Mouse (Mus musculus): ENCODE results near the gene Notch3.

The Notch3 gene

DNA sequence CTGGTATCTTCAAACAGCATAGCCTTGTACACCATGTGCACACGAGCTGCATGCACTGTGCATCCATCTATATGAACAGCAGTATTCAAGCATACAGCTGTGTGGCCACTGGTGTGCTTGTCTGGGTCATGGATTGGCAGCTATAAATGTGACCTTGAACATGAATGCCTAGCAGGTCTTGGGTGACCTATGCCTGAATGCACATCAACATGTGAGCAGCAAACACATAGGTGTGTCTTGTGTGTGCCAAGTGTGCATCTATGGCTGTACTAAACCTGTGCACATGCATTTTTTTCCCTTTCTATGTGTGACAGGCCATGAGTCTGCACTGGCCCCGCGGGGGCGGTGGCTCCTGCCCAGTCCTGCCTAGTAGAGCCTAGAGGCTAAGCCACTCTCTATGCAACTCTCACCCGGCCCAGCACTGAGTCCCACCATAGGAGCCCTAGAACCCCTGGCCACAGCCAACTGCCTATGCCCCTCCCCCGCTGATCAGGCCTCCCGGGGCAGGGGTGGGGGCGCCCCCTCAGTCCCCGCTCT, 1.3 kb downstream of the Notch3 start:
- no peak for DNase-seq

DNA sequence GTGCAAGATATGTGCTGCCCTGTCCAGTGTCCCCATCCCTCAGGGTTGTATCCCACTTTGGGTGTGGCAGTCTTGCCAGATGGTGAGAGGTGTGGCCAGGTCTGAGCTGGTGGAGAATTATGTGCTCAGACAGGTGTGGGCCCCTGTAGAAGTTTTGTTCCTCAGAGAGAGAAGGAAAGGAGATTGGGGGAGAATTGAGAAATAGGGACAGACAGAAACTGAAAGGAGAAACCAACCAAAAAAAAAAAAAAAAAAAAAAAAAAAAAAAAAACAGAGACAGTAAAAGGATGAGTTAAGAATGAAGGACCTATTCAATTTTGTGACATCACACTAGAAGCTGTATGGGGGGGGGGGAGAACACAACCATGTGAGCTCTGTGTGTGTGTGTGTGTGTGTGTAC, 1.9 kb downstream of the Notch3 start:
- no peak for DNase-seq

DNA sequence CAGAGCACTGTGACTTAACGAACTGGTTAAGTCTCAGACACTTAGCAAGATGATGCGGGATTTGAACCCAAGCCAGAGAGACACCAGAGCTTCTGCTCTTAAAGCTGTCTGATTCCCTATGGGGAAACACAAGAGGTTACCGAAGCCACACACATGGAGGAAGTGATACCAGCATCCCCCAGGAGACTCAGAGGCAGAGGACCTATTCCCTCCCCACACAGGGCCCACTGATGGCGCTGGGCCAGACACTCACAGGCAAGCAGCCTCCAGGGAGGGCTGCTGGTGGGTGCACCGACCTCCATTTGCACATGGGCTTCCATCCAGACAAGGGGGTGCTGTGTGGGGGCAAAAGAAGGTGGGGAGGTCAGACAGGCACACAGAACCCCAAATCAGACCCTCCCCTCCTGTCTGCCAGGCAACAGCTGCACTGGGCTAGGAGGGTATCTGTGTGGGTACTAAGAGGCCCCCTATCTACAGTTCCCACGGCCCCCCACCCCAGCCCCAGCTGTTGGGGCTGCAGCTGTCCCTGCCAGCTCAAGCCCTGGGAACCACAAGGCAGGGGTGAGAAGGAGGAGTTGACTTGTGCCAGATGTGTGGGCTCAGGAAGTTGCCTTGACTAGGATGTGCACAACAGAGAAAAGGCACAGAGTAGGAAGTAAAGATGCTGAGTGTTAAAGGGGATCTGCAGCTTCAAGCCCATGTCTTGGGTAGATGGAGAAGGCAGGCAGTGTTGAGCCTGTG, 2.6 kb downstream of the Notch3 start:
- no peak for DNase-seq

DNA sequence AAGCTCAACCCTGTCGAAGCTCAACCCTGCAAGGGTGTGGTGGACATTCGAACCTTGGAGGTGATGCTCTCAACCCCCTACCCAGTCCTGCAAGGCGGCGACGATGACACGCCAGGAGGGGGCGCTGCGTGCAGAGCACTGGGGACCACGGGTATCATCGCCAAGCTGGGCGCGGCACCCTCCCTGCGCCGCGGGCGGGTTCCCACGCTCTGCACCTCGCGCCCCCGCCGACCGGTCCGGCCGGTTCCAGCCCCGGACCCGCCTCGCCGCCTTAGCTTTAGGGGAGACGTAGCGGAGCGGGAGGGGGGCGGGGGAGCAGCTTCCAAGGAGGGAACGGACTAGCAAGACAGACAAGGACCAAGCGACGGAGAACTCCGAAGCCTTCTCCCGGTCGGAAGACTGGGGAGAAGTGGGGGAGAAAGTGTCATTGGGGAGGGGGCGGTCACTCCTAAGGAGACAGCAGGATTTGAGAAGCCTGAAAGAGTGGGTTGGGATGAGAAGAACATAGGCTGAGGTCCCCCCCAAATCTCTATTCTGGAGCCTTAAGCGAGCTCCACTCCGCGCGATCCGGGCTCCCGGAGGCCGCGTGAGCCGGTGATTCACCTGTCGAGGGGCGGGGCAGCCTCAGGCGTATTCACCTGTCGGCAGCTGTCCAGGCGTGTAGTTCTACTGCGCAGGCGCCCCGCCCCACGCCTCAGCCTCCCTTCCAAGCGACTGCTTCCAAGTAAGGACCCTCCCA, 4.4 kb downstream of the Notch3 start:
- peak; percentile 56 to 76 for DNase-seq

DNA sequence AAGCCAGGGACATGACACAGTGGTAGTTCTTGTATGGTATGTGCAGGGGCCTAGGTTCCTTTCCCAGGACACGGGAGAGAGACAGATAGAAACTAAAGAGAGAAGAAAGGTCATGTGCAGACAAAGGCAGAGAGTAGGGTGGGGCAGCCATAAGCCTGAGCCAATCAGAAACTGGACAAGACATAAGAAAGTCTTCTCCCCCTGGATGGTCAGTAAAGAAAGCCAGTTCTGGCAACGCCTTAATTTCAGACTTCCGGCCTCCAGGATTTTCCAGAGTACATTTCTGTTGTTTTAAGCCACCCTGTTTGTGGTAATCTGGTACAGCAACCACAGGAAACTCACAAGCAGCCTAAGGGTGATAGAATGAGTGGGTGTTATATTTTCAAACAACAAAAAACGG, 5.8 kb downstream of the Notch3 start:
- DNase-seq, result no peak

DNA sequence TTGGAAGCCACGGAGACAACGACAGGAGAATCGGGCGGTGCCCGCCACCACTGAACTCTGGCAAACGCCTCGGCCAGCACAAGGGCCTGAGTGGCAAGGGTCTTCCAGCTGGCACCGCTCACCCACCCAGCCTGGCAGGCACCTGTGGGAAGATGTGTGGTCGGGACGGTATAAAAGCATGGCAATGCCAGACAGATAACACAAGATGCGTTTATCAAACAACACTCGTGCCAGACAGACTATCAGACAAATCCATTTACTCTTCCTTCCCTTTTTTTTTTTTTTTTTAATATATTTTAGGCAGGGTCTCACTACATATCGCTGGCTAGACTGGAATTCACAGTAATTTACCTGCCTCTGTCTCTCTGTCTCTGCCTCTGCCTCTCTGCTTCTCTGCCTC, 7.8 kb downstream of the Notch3 start:
- no peak for DNase-seq

DNA sequence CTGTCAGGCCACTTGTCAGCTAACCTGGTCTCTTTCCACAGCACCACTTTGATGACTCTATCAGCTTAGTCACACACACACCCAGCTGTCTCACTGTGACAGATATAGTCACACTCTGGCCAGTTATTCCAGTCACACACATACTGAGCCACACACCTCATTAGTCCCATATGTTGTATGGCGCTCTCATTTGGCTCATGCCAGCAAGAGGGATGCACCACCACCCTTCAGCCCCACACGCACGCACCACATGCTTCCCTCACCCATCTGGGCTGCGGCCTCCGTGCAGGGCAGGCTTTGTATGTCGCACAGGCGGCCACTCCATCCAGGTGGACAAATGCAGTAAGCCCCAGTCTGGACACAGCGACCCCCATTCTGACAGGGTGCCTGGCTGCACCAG, 19.9 kb downstream of the Notch3 start:
- DNase-seq, result no peak

DNA sequence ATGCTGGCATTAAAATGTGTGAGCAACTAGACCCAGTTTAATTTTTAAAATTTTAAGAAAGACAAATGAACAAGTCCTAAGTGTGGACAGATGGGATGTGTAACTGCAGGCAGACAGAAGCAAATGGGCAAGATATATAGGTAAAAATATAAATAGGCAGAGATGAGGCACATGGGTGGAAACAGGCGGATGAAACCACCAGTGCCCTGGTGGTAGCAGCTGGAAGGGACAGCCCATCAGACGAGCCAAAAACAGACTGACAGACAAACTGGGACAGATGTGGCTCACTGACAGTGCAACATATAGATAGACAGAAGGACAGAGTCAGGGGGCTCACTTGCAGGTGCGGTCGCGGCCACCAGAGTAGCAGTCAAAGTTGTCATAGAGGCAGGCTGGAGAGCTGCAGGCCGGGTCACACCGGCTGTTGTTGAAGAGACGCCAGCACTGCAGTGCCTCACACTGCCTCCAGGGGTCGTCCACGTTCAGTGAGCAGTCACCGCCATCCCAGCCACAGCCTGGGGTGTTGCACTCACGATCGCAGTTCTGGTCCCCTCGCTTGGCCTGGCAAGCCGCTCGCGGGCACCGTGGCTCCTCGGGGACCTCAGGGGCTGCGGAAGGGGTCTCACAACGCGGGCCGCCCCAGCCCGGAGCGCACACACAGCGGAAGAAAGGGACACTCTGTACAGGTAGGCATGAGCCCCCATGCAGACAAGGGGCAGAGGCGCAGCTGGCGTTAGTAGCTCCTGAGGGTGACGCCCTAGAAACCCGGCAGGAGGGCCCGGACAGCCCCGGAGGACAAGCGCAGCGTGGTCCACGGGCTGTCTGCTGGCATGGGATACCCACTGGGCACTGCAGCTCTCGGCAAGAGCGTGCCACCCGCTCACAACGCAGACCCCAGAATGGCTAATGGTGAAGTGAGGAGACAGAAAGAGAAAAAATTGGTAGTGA, 23.5 kb downstream of the Notch3 start:
- DNase-seq, result peak; percentile 89 to 91

DNA sequence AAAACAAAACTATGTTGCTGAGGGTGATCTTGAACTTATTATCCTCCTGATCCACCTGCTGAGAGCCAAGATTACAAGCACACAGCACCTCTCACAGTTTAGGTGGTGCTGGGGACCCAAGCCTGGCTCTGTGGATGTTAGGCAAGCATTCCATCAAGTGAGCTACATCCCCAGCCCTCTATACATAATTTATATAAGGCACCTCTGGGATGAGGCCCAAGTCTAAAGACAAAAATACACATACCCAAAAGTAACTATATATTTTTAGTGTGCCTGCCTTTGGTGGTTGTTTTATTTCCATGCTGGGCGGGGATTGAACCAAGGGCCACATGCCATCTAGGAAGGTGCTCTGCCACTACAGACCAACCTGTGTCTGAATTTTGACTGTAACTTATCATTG, 24.4 kb downstream of the Notch3 start:
- no peak for DNase-seq

DNA sequence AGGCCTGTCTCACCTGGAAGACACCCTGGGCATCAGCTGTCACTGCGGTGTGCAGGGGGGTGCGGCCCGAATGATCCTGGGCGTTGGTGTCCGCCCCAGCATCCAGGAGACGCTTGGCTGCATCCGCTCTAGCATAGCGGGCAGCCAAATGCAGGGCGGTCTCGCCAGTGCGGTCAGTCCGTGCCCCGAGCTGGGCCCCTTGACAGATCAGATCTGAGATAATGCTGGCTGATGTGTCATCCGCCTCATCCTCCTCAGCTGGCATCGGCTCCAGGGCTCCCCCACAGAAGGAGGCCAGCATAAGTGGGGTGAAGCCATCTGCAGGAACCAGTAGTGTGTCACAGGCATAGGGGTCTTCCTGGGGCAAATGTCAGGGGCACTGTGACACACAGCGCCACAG, 33.3 kb downstream of the Notch3 start:
- DNase-seq, result no peak

DNA sequence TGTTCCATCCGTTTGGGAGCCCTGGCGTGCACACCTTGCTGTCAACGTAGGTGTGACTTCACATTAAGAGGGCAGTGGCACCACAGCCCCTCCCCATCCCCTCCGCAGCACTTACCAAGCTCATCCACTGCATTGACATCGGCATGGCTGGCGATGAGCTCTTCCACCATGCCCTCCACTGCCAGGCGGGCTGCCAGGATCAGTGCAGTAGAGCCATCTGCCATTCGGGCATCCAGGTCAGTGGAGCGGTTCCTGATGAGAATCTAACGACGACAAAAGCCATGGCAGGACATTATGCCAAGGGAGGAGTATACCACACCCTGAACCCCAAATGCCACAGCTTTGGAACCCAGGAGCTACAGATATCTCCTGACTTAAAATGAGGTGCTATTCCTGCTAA, 34.6 kb downstream of the Notch3 start:
- DNase-seq, result peak; percentile 76 to 88

DNA sequence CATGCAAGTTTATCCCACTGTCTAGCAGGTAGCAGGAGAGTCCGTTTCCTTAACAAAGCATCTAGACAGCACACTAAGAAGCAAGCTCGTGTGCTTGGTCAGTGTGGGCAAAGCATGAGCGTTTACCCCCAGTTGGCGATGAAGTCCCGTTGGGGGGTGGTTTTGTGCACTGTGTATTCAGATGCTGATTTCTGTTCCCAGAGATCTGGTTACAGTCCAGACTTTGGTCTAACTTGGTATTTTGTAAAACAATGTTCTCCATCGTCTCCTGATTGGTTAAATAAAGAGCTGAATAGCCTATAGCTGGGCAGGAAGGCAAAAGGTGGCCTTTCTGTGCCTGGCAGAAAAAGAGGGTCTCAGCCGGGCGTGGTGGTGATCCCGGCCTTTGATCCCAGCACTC, 36.1 kb downstream of the Notch3 start:
- DNase-seq, result no peak

DNA sequence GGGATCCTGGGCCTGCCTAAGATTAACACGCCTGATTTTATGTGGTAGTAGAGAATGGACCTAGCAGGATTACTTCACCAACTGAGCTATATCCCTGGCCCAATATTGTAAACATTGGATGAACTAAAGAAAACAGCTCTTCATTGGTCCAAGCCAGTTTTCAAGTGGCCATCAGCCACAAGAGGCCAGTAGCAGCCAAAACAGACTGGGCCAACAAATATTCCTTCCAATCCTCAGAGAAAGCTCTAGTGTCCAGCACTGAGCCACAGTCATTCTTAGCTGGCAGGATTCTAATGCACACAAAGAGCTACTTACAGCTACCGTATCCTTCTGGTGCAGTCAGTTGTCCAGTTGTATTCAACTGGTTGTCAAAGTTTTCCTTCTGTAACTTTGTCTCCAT, 39.5 kb downstream of the Notch3 start:
- DNase-seq, result no peak

DNA sequence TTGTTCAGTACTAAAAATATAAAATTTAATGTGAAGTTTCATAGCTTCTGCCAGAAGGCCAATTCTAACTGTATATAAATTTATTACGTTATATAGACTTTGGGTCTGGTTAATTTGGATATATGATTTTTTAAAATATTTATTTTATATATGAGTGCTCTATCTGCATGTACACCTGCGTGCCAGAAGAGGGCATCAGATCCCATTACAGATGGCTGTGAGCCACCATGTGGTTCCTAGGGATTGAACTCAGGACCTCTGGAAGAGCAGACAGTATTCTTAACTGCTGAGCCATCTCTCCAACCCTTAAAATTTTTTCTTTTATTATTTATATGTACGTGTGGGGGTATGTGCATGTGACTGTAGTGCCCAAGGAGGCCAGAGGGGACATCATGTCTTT, 41.2 kb downstream of the Notch3 start:
- no peak for DNase-seq

DNA sequence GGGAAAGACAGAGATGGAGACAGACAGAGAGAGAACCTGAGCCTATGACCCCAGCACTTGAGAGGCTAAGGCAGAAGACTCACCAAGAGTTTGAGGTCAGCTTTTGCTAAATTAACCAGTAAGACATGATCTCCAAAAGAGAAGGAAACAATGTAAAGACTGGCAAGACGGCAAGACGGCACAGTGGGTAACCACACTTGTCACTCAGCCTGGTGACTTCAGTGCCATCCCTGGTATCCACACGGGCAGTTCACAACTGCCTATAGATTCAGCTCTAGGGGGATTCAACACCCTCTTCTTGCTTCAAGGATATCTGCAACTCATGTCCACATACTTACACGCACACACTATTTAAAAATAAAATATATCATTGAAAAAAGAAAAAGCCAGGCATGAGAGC, 43.1 kb downstream of the Notch3 start:
- DNase-seq, result no peak

DNA sequence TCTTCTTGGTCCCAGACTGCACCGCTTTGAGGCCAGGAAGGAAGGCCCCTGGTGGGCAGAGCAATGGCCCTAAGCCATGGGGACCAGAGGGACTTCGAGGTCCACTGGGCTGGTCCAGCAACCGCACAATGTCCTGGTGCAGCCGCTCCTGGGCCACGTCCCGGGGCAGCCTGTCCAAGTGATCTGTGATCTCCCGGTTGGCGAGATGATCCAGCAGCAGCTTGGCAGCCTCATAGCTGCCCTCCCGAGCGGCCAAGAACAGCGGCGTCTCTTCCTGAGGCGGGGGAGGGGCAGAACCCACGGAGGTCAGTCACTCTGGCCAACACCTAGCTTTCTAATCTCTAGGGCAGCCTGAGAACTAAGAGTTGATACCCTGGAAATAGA, 44.1 kb downstream of the Notch3 start:
- DNase-seq, result no peak

DNA sequence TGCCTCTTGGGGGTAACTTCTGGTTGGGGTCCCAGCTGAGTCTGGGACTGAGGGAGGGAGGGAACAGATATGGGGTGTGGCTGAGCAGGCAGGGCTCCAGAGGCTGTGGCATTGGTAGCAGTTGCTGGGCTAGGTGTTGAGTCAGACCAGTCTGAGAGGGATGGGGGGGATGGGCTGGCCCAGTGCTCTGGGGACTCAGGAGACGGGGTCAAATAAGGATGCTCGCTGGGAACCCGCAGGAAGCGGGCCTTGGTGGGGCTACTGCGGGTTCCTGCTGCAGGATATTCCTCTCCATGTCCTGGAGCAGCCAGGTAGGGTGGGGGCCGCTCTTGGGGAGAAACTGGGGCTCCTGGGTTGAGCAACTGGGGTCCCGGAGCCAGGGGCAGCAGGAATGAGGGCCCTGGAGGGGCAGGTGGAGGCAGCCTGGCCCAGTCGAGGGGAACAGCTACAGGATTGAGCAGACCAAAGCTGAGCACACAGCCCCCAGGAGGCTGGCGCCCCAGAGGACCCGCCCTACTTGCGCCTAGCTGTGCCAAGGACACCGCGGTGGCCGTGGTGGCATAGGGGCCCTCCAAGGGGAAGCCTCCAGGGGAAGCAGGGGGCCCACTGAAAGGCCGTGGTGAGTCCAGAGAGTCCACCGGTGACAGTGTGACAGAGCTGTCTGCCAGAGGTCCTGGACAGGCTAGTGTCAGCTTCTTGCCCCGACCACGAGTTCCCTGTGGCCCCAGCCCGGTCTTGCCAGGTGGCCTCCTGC, 44.6 kb downstream of the Notch3 start:
- no peak for DNase-seq

DNA sequence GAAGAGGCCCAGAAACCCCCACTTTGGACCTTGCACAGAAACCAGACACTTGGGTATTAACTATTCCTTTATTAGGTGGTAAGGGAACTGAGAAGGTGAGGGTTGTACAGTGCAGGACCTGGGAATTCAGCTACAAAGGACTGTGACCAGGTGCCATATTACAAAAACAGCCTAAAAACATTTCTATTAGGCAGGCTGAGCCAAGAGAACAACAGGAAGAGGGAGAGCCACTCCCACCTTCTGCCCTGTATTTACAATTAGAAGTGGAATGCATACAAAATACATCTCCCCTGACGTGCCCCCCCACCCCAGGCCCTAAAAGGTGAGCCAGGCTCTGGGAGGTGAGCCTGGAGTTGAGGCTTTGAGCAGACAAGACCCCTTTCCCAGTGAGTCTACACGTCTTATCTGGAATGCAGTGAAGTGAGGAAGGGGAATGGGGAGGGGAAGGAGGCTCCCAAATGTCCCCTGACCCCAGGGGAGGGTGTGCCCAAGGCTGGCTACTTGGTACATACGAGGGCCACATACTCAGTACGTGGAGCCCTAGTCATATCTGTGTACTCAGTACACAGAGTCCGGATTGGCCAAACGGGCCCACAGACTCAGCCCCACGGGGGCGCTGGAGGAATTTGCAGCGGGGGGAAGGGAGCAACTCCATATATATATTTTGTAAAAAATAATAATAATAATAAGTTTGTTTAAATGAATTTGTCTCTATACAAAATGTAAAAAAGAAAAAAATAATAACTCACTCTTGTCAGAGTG, 45.7 kb downstream of the Notch3 start:
- DNase-seq, result no peak

DNA sequence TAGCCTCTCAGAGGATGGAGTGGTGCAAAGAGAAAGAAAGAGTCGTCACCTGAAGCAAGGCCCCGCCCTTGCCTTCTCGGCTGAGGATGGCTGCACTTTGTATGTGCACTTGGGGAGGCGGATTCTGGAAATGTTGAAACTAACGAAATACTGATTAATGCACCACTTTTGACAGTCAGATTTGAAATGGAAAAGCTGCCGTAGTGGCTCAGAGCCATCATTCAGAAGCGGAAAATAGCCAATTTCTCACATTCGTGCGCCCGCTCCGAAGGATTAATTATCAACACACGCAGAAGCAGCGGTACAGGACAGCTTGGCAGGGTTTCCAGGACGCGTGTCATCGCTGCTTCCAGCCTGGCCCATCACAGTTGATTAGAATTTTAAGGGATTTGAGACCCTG, 47.5 kb downstream of the Notch3 start:
- no peak for DNase-seq

DNA sequence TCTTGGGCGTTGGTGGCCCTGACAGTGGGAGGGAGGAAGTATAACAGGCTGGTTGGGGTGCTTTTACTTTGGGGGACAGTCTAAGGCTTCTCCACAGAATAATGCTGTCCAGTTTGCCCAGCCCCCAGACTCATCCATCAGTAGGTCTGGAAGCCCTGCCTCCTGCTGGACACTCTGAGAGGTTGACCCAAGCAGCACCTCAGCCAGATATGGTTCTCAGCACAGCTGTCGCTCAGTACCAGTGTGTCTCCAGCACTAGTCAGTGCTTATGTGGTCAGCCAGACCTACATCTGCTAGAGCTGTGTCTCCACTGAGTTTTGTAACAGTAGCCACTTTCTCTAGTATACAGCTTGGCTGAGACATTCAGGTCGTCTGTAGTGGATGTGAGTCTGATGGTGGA, 48.2 kb downstream of the Notch3 start:
- DNase-seq, result no peak

DNA sequence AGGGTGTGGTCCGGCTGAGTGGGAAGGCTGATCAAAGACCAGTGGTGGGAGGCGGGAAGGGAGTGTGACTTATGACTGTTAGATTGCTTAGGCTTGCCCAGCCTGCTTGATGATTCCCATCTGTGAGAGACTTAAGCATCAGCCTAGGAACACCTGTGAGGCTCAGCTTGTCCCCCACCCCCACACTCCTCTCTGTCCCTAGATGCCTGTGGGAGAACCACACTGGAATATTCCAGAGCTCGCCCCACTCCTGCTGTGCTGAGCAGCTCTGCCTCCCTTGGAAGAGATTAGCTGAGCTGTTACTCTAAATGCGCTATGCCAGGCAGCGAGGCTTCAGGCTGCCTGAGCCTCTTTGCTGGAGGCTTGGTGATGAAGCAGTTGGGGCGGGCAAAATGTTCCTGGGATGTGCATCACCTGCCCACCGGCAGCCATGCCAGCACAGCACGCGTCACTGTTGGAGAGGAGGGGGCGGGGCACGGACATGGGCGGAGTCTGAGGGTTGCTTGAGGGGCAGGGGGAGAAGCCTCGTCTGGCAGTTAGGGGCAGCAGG, 48.7 kb downstream of the Notch3 start:
- peak in 1 of 2 experiments; percentile 49 for DNase-seq
